Mouse (Mus musculus): ENCODE results near the gene Ncoa3.

GRCm38 (mm10) chr2:166045549-166046501 is 53.4 kb downstream of the Ncoa3 start:
- TF ChIP-seq POLR2A (IDR thresholded peaks at IDR 0.05; ENCODE audit: control insufficient read depth, low read depth, low read length) (no peak), CTCF (IDR thresholded peaks at IDR 0.05; ENCODE audit: control insufficient read depth, insufficient read depth, insufficient replicate concordance, low read depth, low read length) (peak; percentile 28; the same call in 1 of the 2 replicates)
